Mouse (Mus musculus) olfactory bulb, adult 2 months (tissue): ENCODE measurements around the gene Olfr971. TPM values are rescaled to one million over a fixed set of nuclear protein-coding genes. Genes with fewer than 3 reads are reported as not detected.
"Not testable (repeated sequence)": the region's sequence is repeated elsewhere in the genome, so short reads cannot be mapped to it uniquely, and the experiment has no call there.

Source experiments
- H3K27ac ChIP-seq: fragments of 200-500 bp; 2 replicates; pipeline ENCODE4 v1.5.1; 2012; ENCODE audit warnings: low read depth, low read length; ENCODE audit not compliant: insufficient read depth
- H3K4me1 ChIP-seq: fragments of 200-500 bp; 2 replicates; pipeline ENCODE4 v1.6.1; 2012; ENCODE audit warnings: low read length; ENCODE audit not compliant: control insufficient read depth, insufficient read depth
- H3K4me3 ChIP-seq: fragments of 200-500 bp; 2 replicates; pipeline ENCODE4 v1.5.1; 2012; ENCODE audit warnings: mild to moderate bottlenecking, low read depth, low read length, moderate library complexity; ENCODE audit not compliant: insufficient read depth
- CTCF ChIP-seq: fragments of 200-500 bp; IDR thresholded peaks from 2 replicates; pipeline ENCODE4 v1.5.1; 2012; ENCODE audit warnings: low read depth, mild to moderate bottlenecking, low read length, moderate library complexity; ENCODE audit not compliant: insufficient read depth
- POLR2A ChIP-seq: fragments of 200-500 bp; IDR thresholded peaks from 2 replicates; pipeline ENCODE4 v1.6.1; 2012; ENCODE audit warnings: mild to moderate bottlenecking, low read depth, low read length, moderate library complexity; ENCODE audit not compliant: insufficient read depth
- WGBS: fragments of 180-500 bp; shearing (Covaris S2); methylation state at CpG from one replicate; pipeline ENCODE4 v1.1.7; 2018; 5-methylcytosine and 5-hydroxymethylcytosine counted together
- polyA plus RNA-seq: library from polyadenylated mRNA; stranded (reverse); fragments of >200 nt; gene quantifications from 2 replicates; pipeline ENCODE4 v1.2.4, GENCODE M21; 2012; ENCODE audit warnings: low replicate concordance; ENCODE audit not compliant: missing spikeins, insufficient read depth, insufficient read length

Olfr971 gene
- not detected in 2 replicates for polyA plus RNA-seq

GRCm38 (mm10) chr9:39836576-39836975, at the start of gene Olfr971:
Gene Olfr971, plus strand, starts transcription at chr9:39836876.
- H3K4me3 ChIP-seq, H3K27ac ChIP-seq, H3K4me1 ChIP-seq: not testable (repeated sequence)
- 88% methylated on average over 2 of the region's 2 CpGs for WGBS

- no peak within 1 kb of the TSS for H3K4me3 ChIP-seq
- no peak within 1 kb of the TSS for H3K27ac ChIP-seq
- H3K4me1 ChIP-seq = no peaks in the 10 kb centered on the region
- TF ChIP-seq POLR2A (no peak), CTCF (no peak)
- WGBS = 54% methylated on average over 2 of the region's 2 CpGs
Observed at GRCm38 (mm10) chr9:39790558-39790957, 46.1 kb upstream of the Olfr971 start, which contains the start of gene Olfr969. Gene Olfr969, plus strand, starts transcription at chr9:39790945.

- Histone ChIP-seq H3K4me3 (no peak within 1 kb of the TSS), H3K27ac (no peak within 1 kb of the TSS), H3K4me1 (no peaks in the 10 kb centered on the region)
- WGBS = 75% methylated on average over 4 of the region's 4 CpGs
- no peak for TF ChIP-seq POLR2A
- no peak for TF ChIP-seq CTCF
Observed at GRCm38 (mm10) chr9:39808560-39808959, 28.1 kb upstream of the Olfr971 start, which contains the start of gene Olfr970. Gene Olfr970, plus strand, starts transcription at chr9:39808860.

- TF ChIP-seq POLR2A (no peak), CTCF (no peak)
- Histone ChIP-seq H3K27ac (no peak within 1 kb of the TSS), H3K4me3 (no peak within 1 kb of the TSS), H3K4me1 (no peaks in the 10 kb centered on the region)
- 60% methylated on average over 2 of the region's 2 CpGs for WGBS
Observed at GRCm38 (mm10) chr9:39866122-39866521, 29.4 kb downstream of the Olfr971 start, which contains the start of gene Olfr972. Gene Olfr972, plus strand, starts transcription at chr9:39866422.

- not testable (repeated sequence) for H3K27ac ChIP-seq, H3K4me3 ChIP-seq
- 68% methylated on average over 1 of the region's 1 CpGs for WGBS
Observed at GRCm38 (mm10) chr9:39871986-39872385, 35.3 kb downstream of the Olfr971 start.

GRCm38 (mm10) chr9:39877541-39878396, 41.1 kb downstream of the Olfr971 start:
- not testable (repeated sequence) for H3K27ac ChIP-seq, H3K4me1 ChIP-seq, H3K4me3 ChIP-seq
- WGBS = no CpG with 5 or more reads among the region's 4 CpGs

More at GRCm38 (mm10) chr9:39871986-39872385, 35.3 kb downstream of the Olfr971 start:
- not testable (repeated sequence) for H3K4me1 ChIP-seq

Other genes starting within 250 kb of the Olfr971 start
- not detected in 2 replicates for gene AW551984, start 232.5 kb upstream of the Olfr971 start, polyA plus RNA-seq
- not detected in 2 replicates for gene Olfr148, start 226.2 kb upstream of the Olfr971 start, polyA plus RNA-seq
- not detected in 2 replicates for gene Olfr960, start 215.5 kb upstream of the Olfr971 start, polyA plus RNA-seq
- not detected in 2 replicates for gene Olfr961, start 191.8 kb upstream of the Olfr971 start, polyA plus RNA-seq
- not detected in 2 replicates for gene Olfr963, start 169.7 kb upstream of the Olfr971 start, polyA plus RNA-seq
- not detected in 2 replicates for gene Olfr149, start 129.8 kb upstream of the Olfr971 start, polyA plus RNA-seq
- gene Olfr965, start 125.5 kb upstream of the Olfr971 start, polyA plus RNA-seq = not detected in 2 replicates
- not detected in 2 replicates for gene Olfr150, start 105.9 kb upstream of the Olfr971 start, polyA plus RNA-seq
- not detected in 2 replicates for gene Olfr967, start 90.6 kb upstream of the Olfr971 start, polyA plus RNA-seq
- gene Olfr968, start 53.6 kb upstream of the Olfr971 start, polyA plus RNA-seq = not detected in 2 replicates
- gene Olfr969, start 45.9 kb upstream of the Olfr971 start, polyA plus RNA-seq = not detected in 2 replicates
- not detected in 2 replicates for gene Olfr970, start 28.0 kb upstream of the Olfr971 start, polyA plus RNA-seq
- not detected in 2 replicates for gene Olfr972, start 29.5 kb downstream of the Olfr971 start, polyA plus RNA-seq
- gene Olfr229, start 70.5 kb downstream of the Olfr971 start, polyA plus RNA-seq = not detected in 2 replicates
- not detected in 2 replicates for gene Olfr974, start 100.6 kb downstream of the Olfr971 start, polyA plus RNA-seq
- gene Olfr975, start 115.2 kb downstream of the Olfr971 start, polyA plus RNA-seq = not detected in 2 replicates
- not detected in 2 replicates for gene Olfr976, start 124.3 kb downstream of the Olfr971 start, polyA plus RNA-seq
- gene Olfr978, start 155.2 kb downstream of the Olfr971 start, polyA plus RNA-seq = not detected in 2 replicates
- gene Olfr979, start 166.6 kb downstream of the Olfr971 start, polyA plus RNA-seq = not detected in 2 replicates
- gene Olfr980, start 172.7 kb downstream of the Olfr971 start, polyA plus RNA-seq = not detected in 2 replicates
- not detected in 2 replicates for gene Olfr981, start 184.6 kb downstream of the Olfr971 start, polyA plus RNA-seq
- not detected in 2 replicates for gene Olfr982, start 237.0 kb downstream of the Olfr971 start, polyA plus RNA-seq